Mouse (Mus musculus): ENCODE results near the gene Sult4a1. TPM values are rescaled to one million over a fixed set of nuclear protein-coding genes. Genes with fewer than 3 reads are reported as not detected.
"Not testable (repeated sequence)": the region's sequence is repeated elsewhere in the genome, so short reads cannot be mapped to it uniquely, and the experiment has no call there.

Sult4a1 gene
- polyA plus RNA-seq, 1 experiment from 2014 or later, result 70.3 TPM

DNA sequence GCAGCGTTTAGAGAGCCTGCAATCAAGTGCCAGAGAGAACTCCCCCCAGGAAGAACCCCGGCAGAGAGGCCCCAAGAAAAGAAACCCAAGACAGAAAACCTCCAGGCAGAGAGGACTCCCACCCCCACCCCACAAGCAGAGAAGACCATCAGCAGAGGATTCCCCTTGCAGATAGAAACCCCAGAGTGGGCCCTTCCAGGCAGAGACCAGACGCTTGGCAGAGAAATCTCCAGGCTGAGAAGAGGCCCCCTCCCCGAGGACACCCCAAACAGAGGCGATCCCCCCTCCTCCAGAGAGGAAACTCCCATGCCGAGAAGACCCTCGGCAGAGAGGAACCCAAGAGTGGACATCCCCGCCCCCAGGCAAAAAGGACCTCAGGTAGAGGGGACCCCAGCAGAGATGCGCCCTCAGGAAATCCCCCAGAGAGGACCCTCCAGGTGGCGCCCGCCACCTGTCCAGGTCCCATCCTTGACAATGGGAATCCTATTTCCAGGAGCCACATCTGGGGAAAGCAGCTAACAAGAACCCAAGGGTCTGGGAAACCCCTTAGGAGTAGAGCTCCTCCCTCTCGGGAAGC lies 458 bp upstream of the Sult4a1 start:
- Histone ChIP-seq H3K27me3 (ENCODE audit: control insufficient read depth, insufficient read depth, low read length) (no peaks in the 10 kb centered on the region), H3K36me3 (replicated peaks; ENCODE audit: control insufficient read depth, insufficient read depth) (no peaks in the 10 kb centered on the region), H3K4me1 (replicated peaks; ENCODE audit: control insufficient read depth, insufficient read depth, low read length) (peaks cover 24% of the 10 kb centered on the region), H3K9ac (peak overlapping the region; percentile 83), H3K9me3 (ENCODE audit: control insufficient read depth, low read length) (no peaks in the 10 kb centered on the region), H3K27ac (peak overlapping the region; percentile 78), H3K4me3 (replicated peaks; ENCODE audit: low read length) (peak overlapping the region; percentile 75), H3K4me2 (replicated peaks) (peak overlapping the region; percentile 85)
- WGBS, result 11% methylated on average over 12 of the region's 12 CpGs
- peak; percentile 29; the same call in 1 of the 2 replicates for ATAC-seq (ENCODE audit: low FRiP score)
- no peak for DNase-seq (ENCODE audit: low spot score)

DNA sequence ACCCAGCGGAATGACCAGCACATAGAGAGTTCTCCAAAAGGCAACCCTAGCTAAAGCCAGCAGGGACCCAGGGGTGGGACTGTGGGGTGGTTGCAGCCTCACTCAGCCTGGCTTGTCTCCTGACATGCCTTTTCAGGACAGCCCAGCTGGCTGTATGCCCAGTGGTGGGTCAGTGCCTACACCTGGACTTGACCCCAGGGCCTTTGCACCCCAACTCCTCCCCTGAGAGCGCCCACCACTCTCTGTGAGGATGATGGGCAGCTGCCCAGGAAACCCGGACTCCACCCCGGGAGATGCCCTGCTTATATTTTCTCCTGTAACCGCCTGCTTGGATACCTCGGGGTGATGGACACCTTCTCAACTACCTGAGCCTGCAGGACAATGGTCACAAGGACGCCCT lies 928 bp downstream of the Sult4a1 start:
- Histone ChIP-seq H3K9me3 (ENCODE audit: control insufficient read depth, low read length) (no peaks in the 10 kb centered on the region), H3K4me3 (replicated peaks; ENCODE audit: low read length) (peak overlapping the region; percentile 75), H3K9ac (peak overlapping the region; percentile 83), H3K4me1 (replicated peaks; ENCODE audit: control insufficient read depth, insufficient read depth, low read length) (peaks cover 24% of the 10 kb centered on the region), H3K27me3 (ENCODE audit: control insufficient read depth, insufficient read depth, low read length) (no peaks in the 10 kb centered on the region), H3K27ac (no peak overlapping the region), H3K36me3 (replicated peaks; ENCODE audit: control insufficient read depth, insufficient read depth) (no peaks in the 10 kb centered on the region), H3K4me2 (replicated peaks) (peak overlapping the region; percentile 85)
- ATAC-seq (ENCODE audit: low FRiP score) (0 out of 2 replicates have a peak, but pooled peaks have one; percentile 6), DNase-seq (ENCODE audit: low spot score) (no peak)
- 84% methylated on average over 7 of the region's 7 CpGs for WGBS

GRCm38 (mm10) chr15:84097536-84097935 lies 8.0 kb downstream of the Sult4a1 start:
- not testable (repeated sequence) for H3K4me2 ChIP-seq (replicated peaks); H3K27ac ChIP-seq; H3K4me3 ChIP-seq (replicated peaks; ENCODE audit: low read length); H3K36me3 ChIP-seq (replicated peaks; ENCODE audit: control insufficient read depth, insufficient read depth); H3K9me3 ChIP-seq (ENCODE audit: control insufficient read depth, low read length); H3K4me1 ChIP-seq (replicated peaks; ENCODE audit: control insufficient read depth, insufficient read depth, low read length); ATAC-seq (ENCODE audit: low FRiP score); H3K9ac ChIP-seq; DNase-seq (ENCODE audit: low spot score); H3K27me3 ChIP-seq (ENCODE audit: control insufficient read depth, insufficient read depth, low read length)
- WGBS, result 92% methylated on average over 15 of the region's 15 CpGs

GRCm38 (mm10) chr15:84096051-84096450 lies 9.5 kb downstream of the Sult4a1 start:
- DNase-seq (ENCODE audit: low spot score), result no peak
- no peaks in the 10 kb centered on the region for H3K9me3 ChIP-seq (ENCODE audit: control insufficient read depth, low read length)
- WGBS, result 80% methylated on average over 8 of the region's 8 CpGs

DNA sequence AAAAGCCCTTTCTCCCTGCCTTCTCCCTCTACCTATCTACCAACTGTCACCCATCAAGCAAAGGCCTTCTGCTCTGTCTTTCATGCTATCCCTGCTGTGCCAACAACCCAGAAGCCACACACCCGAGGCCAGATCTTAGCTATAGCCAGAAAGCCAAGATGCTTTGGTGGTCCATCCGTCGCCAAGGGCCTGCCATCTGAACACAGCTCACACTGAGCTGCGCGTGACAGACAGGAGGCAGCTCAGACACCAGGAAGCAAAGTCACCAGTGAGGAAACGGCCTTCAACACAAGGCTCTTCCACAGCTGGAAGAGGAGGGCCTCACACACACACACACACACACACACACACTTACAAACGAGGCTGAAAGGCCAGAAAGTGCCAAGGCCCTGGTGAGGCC lies 10.6 kb downstream of the Sult4a1 start:
- DNase-seq (ENCODE audit: low spot score) (no peak), ATAC-seq (ENCODE audit: low FRiP score) (no peak)
- H3K9me3 ChIP-seq (ENCODE audit: control insufficient read depth, low read length), result no peaks in the 10 kb centered on the region
- H3K9ac ChIP-seq, result no peak overlapping the region
- no peak overlapping the region for H3K4me3 ChIP-seq (replicated peaks; ENCODE audit: low read length)
- 60% methylated on average over 7 of the region's 7 CpGs for WGBS
- no peak overlapping the region for H3K4me2 ChIP-seq (replicated peaks)
- no peak overlapping the region for H3K27ac ChIP-seq
- peaks cover 10% of the 10 kb centered on the region; the same call in 1 of the 2 replicates for H3K36me3 ChIP-seq (replicated peaks; ENCODE audit: control insufficient read depth, insufficient read depth)
- H3K27me3 ChIP-seq (ENCODE audit: control insufficient read depth, insufficient read depth, low read length), result no peaks in the 10 kb centered on the region
- H3K4me1 ChIP-seq (replicated peaks; ENCODE audit: control insufficient read depth, insufficient read depth, low read length), result no peaks in the 10 kb centered on the region

More at GRCm38 (mm10) chr15:84096051-84096450, 9.5 kb downstream of the Sult4a1 start:
- Histone ChIP-seq H3K4me3 (replicated peaks; ENCODE audit: low read length) (no peak overlapping the region), H3K9ac (no peak overlapping the region), H3K4me1 (replicated peaks; ENCODE audit: control insufficient read depth, insufficient read depth, low read length) (no peaks in the 10 kb centered on the region), H3K36me3 (replicated peaks; ENCODE audit: control insufficient read depth, insufficient read depth) (0 out of 2 replicates have a peak, but pooled peaks cover 4% of the 10 kb centered on the region), H3K4me2 (replicated peaks) (no peak overlapping the region), H3K27me3 (ENCODE audit: control insufficient read depth, insufficient read depth, low read length) (no peaks in the 10 kb centered on the region), H3K27ac (no peak overlapping the region)
- ATAC-seq (ENCODE audit: low FRiP score), result no peak

DNA sequence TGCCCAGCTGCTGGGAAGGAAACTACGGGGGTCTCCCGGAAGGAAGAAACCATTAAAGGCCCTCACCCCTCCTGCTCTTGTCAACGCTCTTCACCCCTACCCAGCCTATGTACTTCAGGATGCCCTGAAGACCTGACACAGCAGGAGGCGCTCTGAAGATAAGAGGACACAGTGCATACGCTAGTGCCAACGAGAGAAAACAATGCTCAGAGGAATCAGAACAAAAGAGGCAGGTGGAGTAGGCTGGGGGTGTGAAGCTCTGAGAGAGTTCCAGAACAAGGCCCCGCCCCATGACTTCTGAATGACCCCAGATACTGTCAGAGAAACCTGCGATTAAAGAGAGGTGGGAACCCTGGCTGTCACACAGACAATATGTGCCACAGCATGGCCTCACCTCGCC lies 18.8 kb downstream of the Sult4a1 start:
- no peak for ATAC-seq (ENCODE audit: low FRiP score)
- H3K36me3 ChIP-seq (replicated peaks; ENCODE audit: control insufficient read depth, insufficient read depth), result peaks cover 13% of the 10 kb centered on the region
- no peak overlapping the region for H3K4me2 ChIP-seq (replicated peaks)
- H3K4me1 ChIP-seq (replicated peaks; ENCODE audit: control insufficient read depth, insufficient read depth, low read length), result no peaks in the 10 kb centered on the region
- no peak overlapping the region for H3K4me3 ChIP-seq (replicated peaks; ENCODE audit: low read length)
- DNase-seq (ENCODE audit: low spot score), result no peak
- H3K27me3 ChIP-seq (ENCODE audit: control insufficient read depth, insufficient read depth, low read length), result no peaks in the 10 kb centered on the region
- no peaks in the 10 kb centered on the region for H3K9me3 ChIP-seq (ENCODE audit: control insufficient read depth, low read length)
- no peak overlapping the region for H3K9ac ChIP-seq
- WGBS, result 43% methylated on average over 9 of the region's 9 CpGs
- no peak overlapping the region for H3K27ac ChIP-seq

GRCm38 (mm10) chr15:84086364-84086763 lies 19.2 kb downstream of the Sult4a1 start:
- H3K27me3 ChIP-seq (ENCODE audit: control insufficient read depth, insufficient read depth, low read length), result no peaks in the 10 kb centered on the region
- 45% methylated on average over 12 of the region's 12 CpGs for WGBS
- no peak overlapping the region for H3K4me2 ChIP-seq (replicated peaks)
- H3K9ac ChIP-seq, result no peak overlapping the region
- no peak for DNase-seq (ENCODE audit: low spot score)
- H3K27ac ChIP-seq, result no peak overlapping the region
- ATAC-seq (ENCODE audit: low FRiP score), result no peak
- H3K4me1 ChIP-seq (replicated peaks; ENCODE audit: control insufficient read depth, insufficient read depth, low read length), result no peaks in the 10 kb centered on the region
- no peaks in the 10 kb centered on the region for H3K9me3 ChIP-seq (ENCODE audit: control insufficient read depth, low read length)
- H3K36me3 ChIP-seq (replicated peaks; ENCODE audit: control insufficient read depth, insufficient read depth), result peaks cover 13% of the 10 kb centered on the region
- no peak overlapping the region for H3K4me3 ChIP-seq (replicated peaks; ENCODE audit: low read length)

DNA sequence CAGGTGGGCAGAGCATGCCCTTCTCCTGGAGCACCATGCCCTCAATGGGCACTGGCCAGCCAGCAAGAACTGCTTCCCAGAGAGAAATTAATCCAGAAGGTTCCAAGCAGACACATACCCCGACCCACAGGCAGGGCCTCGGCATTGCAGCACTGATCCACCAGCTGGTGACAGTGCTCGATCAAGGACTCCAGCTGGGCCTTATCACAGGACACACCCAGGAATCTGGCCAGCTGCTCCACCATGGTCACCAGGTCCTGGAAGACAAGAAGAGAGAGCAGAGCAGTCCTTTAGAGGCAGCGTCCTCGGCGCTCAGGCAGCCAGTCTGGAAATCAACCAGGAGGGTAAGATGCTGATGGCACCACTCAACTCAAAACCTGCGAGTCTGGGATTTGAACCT lies 25.5 kb downstream of the Sult4a1 start:
- Histone ChIP-seq H3K4me1 (replicated peaks; ENCODE audit: control insufficient read depth, insufficient read depth, low read length) (no peaks in the 10 kb centered on the region), H3K4me2 (replicated peaks) (no peak overlapping the region), H3K27me3 (ENCODE audit: control insufficient read depth, insufficient read depth, low read length) (no peaks in the 10 kb centered on the region), H3K9me3 (ENCODE audit: control insufficient read depth, low read length) (no peaks in the 10 kb centered on the region), H3K36me3 (replicated peaks; ENCODE audit: control insufficient read depth, insufficient read depth) (peaks cover 15% of the 10 kb centered on the region), H3K27ac (no peak overlapping the region), H3K9ac (no peak overlapping the region), H3K4me3 (replicated peaks; ENCODE audit: low read length) (no peak overlapping the region)
- 78% methylated on average over 7 of the region's 7 CpGs for whole genome bisulfite sequencing
- DNase-seq (ENCODE audit: low spot score) (no peak), ATAC-seq (ENCODE audit: low FRiP score) (no peak)

DNA sequence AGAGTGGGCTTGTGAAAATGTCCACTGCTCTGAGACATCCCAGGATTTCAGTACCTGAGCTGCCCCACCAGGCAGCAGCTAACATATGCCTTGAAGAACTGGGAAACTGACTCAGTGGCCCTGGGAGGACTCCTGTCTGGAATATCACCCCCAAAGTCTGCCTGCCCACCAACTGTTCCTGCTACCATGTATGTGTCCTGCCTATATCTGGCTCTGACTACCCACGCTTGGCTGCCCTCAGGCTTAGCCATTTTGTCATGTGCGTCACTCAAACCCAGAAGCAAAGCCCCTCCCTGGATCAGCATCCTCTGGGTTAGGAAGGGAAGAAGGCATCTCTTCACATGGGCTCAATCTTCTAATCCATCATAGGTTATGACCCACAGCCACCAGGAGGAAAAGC lies 26.0 kb downstream of the Sult4a1 start:
- no peak overlapping the region for H3K4me3 ChIP-seq (replicated peaks; ENCODE audit: low read length)
- peaks cover 15% of the 10 kb centered on the region for H3K36me3 ChIP-seq (replicated peaks; ENCODE audit: control insufficient read depth, insufficient read depth)
- H3K27me3 ChIP-seq (ENCODE audit: control insufficient read depth, insufficient read depth, low read length), result no peaks in the 10 kb centered on the region
- DNase-seq (ENCODE audit: low spot score) (no peak), ATAC-seq (ENCODE audit: low FRiP score) (no peak)
- H3K9me3 ChIP-seq (ENCODE audit: control insufficient read depth, low read length), result no peaks in the 10 kb centered on the region
- no peaks in the 10 kb centered on the region; the same call in 1 of the 2 replicates for H3K4me1 ChIP-seq (replicated peaks; ENCODE audit: control insufficient read depth, insufficient read depth, low read length)
- WGBS, result 88% methylated on average over 2 of the region's 2 CpGs
- no peak overlapping the region for H3K4me2 ChIP-seq (replicated peaks)
- no peak overlapping the region for H3K27ac ChIP-seq
- no peak overlapping the region for H3K9ac ChIP-seq

- H3K36me3 ChIP-seq (replicated peaks; ENCODE audit: control insufficient read depth, insufficient read depth), result peaks cover 15% of the 10 kb centered on the region
- ATAC-seq (ENCODE audit: low FRiP score), result no peak
- no peak for DNase-seq (ENCODE audit: low spot score)
- no peaks in the 10 kb centered on the region; the same call in 1 of the 2 replicates for H3K4me1 ChIP-seq (replicated peaks; ENCODE audit: control insufficient read depth, insufficient read depth, low read length)
- H3K9ac ChIP-seq, result no peak overlapping the region
- no peak overlapping the region for H3K27ac ChIP-seq
- H3K27me3 ChIP-seq (ENCODE audit: control insufficient read depth, insufficient read depth, low read length), result no peaks in the 10 kb centered on the region
- H3K4me2 ChIP-seq (replicated peaks), result no peak overlapping the region
- no peak overlapping the region for H3K4me3 ChIP-seq (replicated peaks; ENCODE audit: low read length)
- H3K9me3 ChIP-seq (ENCODE audit: control insufficient read depth, low read length), result no peaks in the 10 kb centered on the region
- 77% methylated on average over 13 of the region's 13 CpGs for WGBS
Observed at GRCm38 (mm10) chr15:84078667-84079066, 26.9 kb downstream of the Sult4a1 start.
